Mouse (Mus musculus): Measurements from ENCODE around the gene Ncam1. TPM values are rescaled to one million over a fixed set of nuclear protein-coding genes. Genes with fewer than 3 reads are reported as not detected.

Ncam1 gene
- 12.0 and 14.0 TPM in 2 replicates for total RNA-seq (2015)
- total RNA-seq (2017) = 9.6 and 10.9 TPM in 2 replicates

- peak; percentile 48 for ATAC-seq (ENCODE audit: poor library complexity, severe bottlenecking)
Measured at GRCm38 (mm10) chr9:49798806-49799205, at the start of gene Ncam1. Gene Ncam1 (minus strand): TSS chr9:49798925.

- no peak for ATAC-seq (ENCODE audit: poor library complexity, severe bottlenecking)
Measured at GRCm38 (mm10) chr9:49834013-49834412, 35.3 kb upstream of the Ncam1 start.

- no peak for ATAC-seq (ENCODE audit: poor library complexity, severe bottlenecking)
Measured at GRCm38 (mm10) chr9:49827671-49828070, 28.9 kb upstream of the Ncam1 start.

GRCm38 (mm10) chr9:49816115-49816650, 17.5 kb upstream of the Ncam1 start:
- ATAC-seq (ENCODE audit: poor library complexity, severe bottlenecking) = no peak

- no peak for ATAC-seq (ENCODE audit: poor library complexity, severe bottlenecking)
Measured at GRCm38 (mm10) chr9:49814442-49814841, 15.7 kb upstream of the Ncam1 start.

- no peak for ATAC-seq (ENCODE audit: poor library complexity, severe bottlenecking)
Measured at GRCm38 (mm10) chr9:49803222-49803621, 4.5 kb upstream of the Ncam1 start.

GRCm38 (mm10) chr9:49797821-49798571, 729 bp downstream of the Ncam1 start:
- ATAC-seq (ENCODE audit: poor library complexity, severe bottlenecking) = peak; percentile 74

- no peak for ATAC-seq (ENCODE audit: poor library complexity, severe bottlenecking)
Measured at GRCm38 (mm10) chr9:49797508-49797820, 1.3 kb downstream of the Ncam1 start.

- ATAC-seq (ENCODE audit: poor library complexity, severe bottlenecking) = peak; percentile 67
Measured at GRCm38 (mm10) chr9:49796618-49797507, 1.9 kb downstream of the Ncam1 start.

GRCm38 (mm10) chr9:49795881-49796280, 2.8 kb downstream of the Ncam1 start:
- no peak for ATAC-seq (ENCODE audit: poor library complexity, severe bottlenecking)

- ATAC-seq (ENCODE audit: poor library complexity, severe bottlenecking) = no peak
Measured at GRCm38 (mm10) chr9:49793987-49794550, 4.7 kb downstream of the Ncam1 start.

GRCm38 (mm10) chr9:49793241-49793640, 5.5 kb downstream of the Ncam1 start:
- no peak for ATAC-seq (ENCODE audit: poor library complexity, severe bottlenecking)

GRCm38 (mm10) chr9:49792646-49793045, 6.1 kb downstream of the Ncam1 start:
- no peak for ATAC-seq (ENCODE audit: poor library complexity, severe bottlenecking)

GRCm38 (mm10) chr9:49781016-49781772, 17.5 kb downstream of the Ncam1 start:
- no peak for ATAC-seq (ENCODE audit: poor library complexity, severe bottlenecking)

GRCm38 (mm10) chr9:49777015-49777637, 21.6 kb downstream of the Ncam1 start:
- ATAC-seq (ENCODE audit: poor library complexity, severe bottlenecking) = no peak

GRCm38 (mm10) chr9:49766634-49767033, 32.1 kb downstream of the Ncam1 start:
- no peak for ATAC-seq (ENCODE audit: poor library complexity, severe bottlenecking)

GRCm38 (mm10) chr9:49760571-49760970, 38.2 kb downstream of the Ncam1 start:
- ATAC-seq (ENCODE audit: poor library complexity, severe bottlenecking) = no peak

GRCm38 (mm10) chr9:49758436-49758835, 40.3 kb downstream of the Ncam1 start:
- no peak for ATAC-seq (ENCODE audit: poor library complexity, severe bottlenecking)

- ATAC-seq (ENCODE audit: poor library complexity, severe bottlenecking) = no peak
Measured at GRCm38 (mm10) chr9:49757986-49758385, 40.7 kb downstream of the Ncam1 start.

GRCm38 (mm10) chr9:49757582-49757981, 41.1 kb downstream of the Ncam1 start:
- no peak for ATAC-seq (ENCODE audit: poor library complexity, severe bottlenecking)

Data from megakaryocyte, adult 5-6 weeks (primary cell).